Mouse (Mus musculus) frontal cortex, postnatal 10 days (tissue): ENCODE measurements around the gene Rhox4f.
"Not testable (repeated sequence)": the region's sequence is repeated elsewhere in the genome, so short reads cannot be mapped to it uniquely, and the experiment has no call there.

ENCODE experiments used
- DNase-seq, 2 experiments: peaks; one replicate each; pipeline ENCODE4 v3.0.0; 2022; ENCODE audit warnings: low spot score in 2 of 2, mixed read lengths in 1 of 2

Gene Rhox4f

DNA sequence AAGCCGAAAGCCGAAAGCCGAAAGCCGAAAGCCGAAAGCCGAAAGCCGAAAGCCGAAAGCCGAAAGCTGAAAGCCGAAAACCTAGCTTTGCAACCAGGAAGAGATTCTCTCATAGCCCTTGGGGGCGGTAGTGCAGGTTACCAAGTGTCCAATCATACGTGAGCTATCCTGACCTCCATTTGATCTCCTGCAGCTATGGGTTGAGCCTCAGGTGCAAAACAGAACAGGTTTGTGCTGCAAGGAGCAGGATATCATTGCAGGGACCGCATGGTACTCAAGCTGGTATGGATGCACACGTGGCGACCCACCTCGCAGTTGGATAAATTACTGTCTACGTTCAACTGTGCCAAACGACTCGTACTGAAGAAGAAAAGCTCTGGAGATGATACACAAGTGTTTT lies at the start of gene Rhox4f:
Gene Rhox4f, minus strand, starts transcription at position 101 of the 400 bp plus-strand sequence.
- not testable (repeated sequence) for DNase-seq

DNA sequence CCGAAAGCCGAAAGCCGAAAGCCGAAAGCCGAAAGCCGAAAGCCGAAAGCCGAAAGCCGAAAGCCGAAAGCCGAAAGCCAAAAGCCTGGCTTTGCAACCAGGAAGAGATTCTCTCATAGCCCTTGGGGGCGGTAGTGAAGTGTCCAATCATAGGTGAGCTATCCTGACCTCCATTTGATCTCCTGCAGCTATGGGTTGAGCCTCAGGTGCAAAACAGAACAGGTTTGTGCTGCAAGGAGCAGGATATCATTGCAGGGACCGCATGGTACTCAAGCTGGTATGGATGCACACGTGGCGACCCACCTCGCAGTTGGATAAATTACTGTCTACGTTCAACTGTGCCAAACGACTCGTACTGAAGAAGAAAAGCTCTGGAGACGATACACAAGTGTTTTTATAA lies 43.7 kb upstream of the Rhox4f start, which contains the start of gene Rhox4g:
Gene Rhox4g, minus strand, starts transcription at position 101 of the 400 bp plus-strand sequence.
- DNase-seq = not testable (repeated sequence)

DNA sequence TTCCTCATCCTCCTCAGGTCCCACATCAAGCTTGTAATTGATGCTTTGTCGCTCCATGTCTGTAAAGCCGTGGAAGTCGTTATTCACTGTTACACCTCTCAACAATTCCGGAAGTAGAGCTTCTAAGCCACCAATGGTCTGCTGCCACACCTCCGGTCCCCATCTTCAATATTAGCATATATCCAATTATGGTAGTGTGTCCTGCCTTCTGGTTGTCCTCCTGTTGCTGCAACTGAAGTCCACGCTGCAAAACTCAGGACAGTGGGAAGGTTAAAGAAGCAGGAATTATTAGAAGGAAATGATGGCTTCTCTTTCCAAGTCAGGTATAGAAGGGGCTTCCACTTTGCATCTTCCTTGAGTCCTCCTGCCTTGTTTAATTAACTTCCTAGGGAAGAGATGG lies 35.9 kb upstream of the Rhox4f start, which contains the start of gene Rhox2g:
Gene Rhox2g, minus strand, starts transcription at position 101 of the 400 bp plus-strand sequence.
- not testable (repeated sequence) for DNase-seq

DNA sequence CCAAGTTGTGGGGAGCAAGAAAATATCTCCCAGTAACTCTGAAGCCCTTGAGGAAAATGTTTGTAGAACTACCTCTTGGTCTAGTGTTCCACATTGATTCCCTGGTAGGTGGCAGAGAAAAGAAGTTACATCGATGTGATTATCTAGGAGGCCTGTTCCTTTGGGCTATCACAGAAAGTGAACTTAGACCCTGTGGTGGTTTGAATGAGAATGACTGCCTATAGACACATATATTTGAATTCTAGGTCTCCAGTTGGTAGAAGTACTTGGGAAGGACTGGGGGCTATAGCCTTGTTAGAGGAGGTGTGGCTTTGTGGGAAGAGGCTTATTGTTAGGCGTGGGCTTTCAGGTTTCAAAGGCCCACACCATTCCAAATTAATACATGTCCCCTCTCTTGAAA lies 21.0 kb upstream of the Rhox4f start, which contains the start of gene Rhox3g:
Gene Rhox3g, minus strand, starts transcription at position 101 of the 400 bp plus-strand sequence.
- not testable (repeated sequence) for DNase-seq

- not testable (repeated sequence) for DNase-seq
Observed at GRCm38 (mm10) chrX:37580692-37581091, 26.8 kb downstream of the Rhox4f start, which contains the start of gene Rhox3f. Gene Rhox3f (plus strand): TSS chrX:37580992.

DNA sequence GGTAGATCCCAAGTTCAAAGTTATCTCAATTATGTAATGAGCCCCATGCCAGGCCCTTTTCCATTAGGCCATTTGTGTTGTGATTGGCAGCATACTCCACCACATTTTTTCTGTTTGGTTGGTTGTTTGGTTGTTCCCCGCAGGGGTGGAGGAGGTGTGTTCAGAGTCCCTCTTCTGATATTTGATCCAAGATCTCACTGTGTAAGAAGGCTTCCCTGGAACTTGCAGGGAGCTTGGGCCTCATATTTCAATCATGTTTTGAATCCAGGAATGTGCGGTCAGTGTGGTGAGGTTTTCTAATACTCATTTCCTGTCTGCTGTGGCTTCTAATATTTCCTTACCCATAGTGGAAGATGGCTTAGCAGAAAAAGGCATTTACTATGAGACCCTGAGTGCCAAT lies 34.9 kb downstream of the Rhox4f start:
- DNase-seq = not testable (repeated sequence)

DNA sequence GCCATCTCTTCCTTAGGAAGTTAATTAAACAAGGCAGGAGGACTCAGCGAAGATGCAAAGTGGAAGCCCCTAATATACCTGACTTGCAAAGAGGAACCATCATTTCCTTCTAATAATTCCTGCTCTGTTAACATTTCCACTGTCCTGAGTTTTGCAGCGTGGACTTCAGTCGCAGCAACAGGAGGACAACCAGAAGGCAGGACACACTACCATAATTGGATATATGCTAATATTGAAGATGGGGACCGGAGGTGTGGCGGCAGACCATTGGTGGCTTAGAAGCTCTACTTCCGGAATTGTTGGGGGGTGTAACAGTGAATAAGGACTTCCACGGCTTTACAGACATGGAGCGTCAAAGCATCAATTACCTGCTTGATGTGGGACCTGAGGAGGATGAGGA lies 36.4 kb downstream of the Rhox4f start, which contains the start of gene Rhox2f:
Gene Rhox2f, plus strand, starts transcription at position 301 of the 400 bp plus-strand sequence.
- not testable (repeated sequence) for DNase-seq

DNA sequence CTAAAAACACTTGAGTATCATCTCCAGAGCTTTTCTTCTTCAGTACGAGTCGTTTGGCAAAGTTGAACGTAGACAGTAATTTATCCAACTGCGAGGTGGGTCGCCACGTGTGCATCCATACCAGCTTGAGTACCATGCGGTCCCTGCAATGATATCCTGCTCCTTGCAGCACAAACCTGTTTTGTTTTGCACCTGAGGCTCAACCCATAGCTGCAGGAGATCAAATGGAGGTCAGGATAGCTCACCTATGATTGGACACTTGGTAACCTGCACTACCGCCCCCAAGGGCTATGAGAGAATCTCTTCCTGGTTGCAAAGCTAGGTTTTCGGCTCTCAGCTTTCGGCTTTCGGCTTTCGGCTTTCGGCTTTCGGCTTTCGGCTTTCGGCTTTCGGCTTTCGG lies 50.4 kb downstream of the Rhox4f start, which contains the start of gene Rhox4e:
Gene Rhox4e, plus strand, starts transcription at position 301 of the 400 bp plus-strand sequence.
- not testable (repeated sequence) for DNase-seq
